Mouse (Mus musculus): ENCODE results near the gene Phldb1. TPM values are rescaled to one million over a fixed set of nuclear protein-coding genes. Genes with fewer than 3 reads are reported as not detected.

Phldb1 gene
- polyA plus RNA-seq, 1 experiment from 2014 or later: 26.4 TPM

GRCm38 (mm10) chr9:44713574-44713973, 21.4 kb downstream of the Phldb1 start:
- Histone ChIP-seq H3K9me3 (ENCODE audit: control insufficient read depth, low read length) (no peaks in the 10 kb centered on the region), H3K4me2 (ENCODE audit: low read depth, low read length) (no peak overlapping the region), H3K27ac (ENCODE audit: low read length) (no peak overlapping the region), H3K9ac (ENCODE audit: low read length) (no peak overlapping the region), H3K4me3 (ENCODE audit: low read length) (no peak overlapping the region), H3K4me1 (replicated peaks; ENCODE audit: control insufficient read depth, insufficient read depth, low read length) (peaks cover 11% of the 10 kb centered on the region), H3K27me3 (ENCODE audit: control insufficient read depth, insufficient read depth, low read depth, low read length) (no peaks in the 10 kb centered on the region), H3K36me3 (ENCODE audit: control insufficient read depth, insufficient read depth, low read length) (peaks cover 18% of the 10 kb centered on the region)
- ATAC-seq (ENCODE audit: low read depth): no peak
- 63% methylated on average over 2 of the region's 2 CpGs for WGBS

GRCm38 (mm10) chr9:44713080-44713479, 21.9 kb downstream of the Phldb1 start:
- Histone ChIP-seq H3K4me1 (replicated peaks; ENCODE audit: control insufficient read depth, insufficient read depth, low read length) (peaks cover 14% of the 10 kb centered on the region), H3K4me2 (ENCODE audit: low read depth, low read length) (no peak overlapping the region), H3K9ac (ENCODE audit: low read length) (no peak overlapping the region), H3K27me3 (ENCODE audit: control insufficient read depth, insufficient read depth, low read depth, low read length) (no peaks in the 10 kb centered on the region), H3K36me3 (ENCODE audit: control insufficient read depth, insufficient read depth, low read length) (peaks cover 18% of the 10 kb centered on the region), H3K27ac (ENCODE audit: low read length) (no peak overlapping the region), H3K9me3 (ENCODE audit: control insufficient read depth, low read length) (no peaks in the 10 kb centered on the region), H3K4me3 (ENCODE audit: low read length) (no peak overlapping the region)
- 60% methylated on average over 6 of the region's 6 CpGs for WGBS
- ATAC-seq (ENCODE audit: low read depth): no peak

GRCm38 (mm10) chr9:44711602-44712001, 23.4 kb downstream of the Phldb1 start:
- WGBS: 72% methylated on average over 17 of the region's 17 CpGs

GRCm38 (mm10) chr9:44710213-44710612, 24.8 kb downstream of the Phldb1 start:
- Histone ChIP-seq H3K4me2 (ENCODE audit: low read depth, low read length) (no peak overlapping the region), H3K27ac (ENCODE audit: low read length) (no peak overlapping the region), H3K4me1 (replicated peaks; ENCODE audit: control insufficient read depth, insufficient read depth, low read length) (peaks cover 19% of the 10 kb centered on the region), H3K27me3 (ENCODE audit: control insufficient read depth, insufficient read depth, low read depth, low read length) (no peaks in the 10 kb centered on the region), H3K4me3 (ENCODE audit: low read length) (no peak overlapping the region), H3K36me3 (ENCODE audit: control insufficient read depth, insufficient read depth, low read length) (peaks cover 20% of the 10 kb centered on the region), H3K9me3 (ENCODE audit: control insufficient read depth, low read length) (no peaks in the 10 kb centered on the region), H3K9ac (ENCODE audit: low read length) (no peak overlapping the region)
- 69% methylated on average over 5 of the region's 5 CpGs for WGBS
- no peak for ATAC-seq (ENCODE audit: low read depth)

More at GRCm38 (mm10) chr9:44711602-44712001, 23.4 kb downstream of the Phldb1 start:
- H3K9me3 ChIP-seq (ENCODE audit: control insufficient read depth, low read length): no peaks in the 10 kb centered on the region
- no peak overlapping the region for H3K4me3 ChIP-seq (ENCODE audit: low read length)
- no peak overlapping the region for H3K9ac ChIP-seq (ENCODE audit: low read length)
- no peaks in the 10 kb centered on the region for H3K27me3 ChIP-seq (ENCODE audit: control insufficient read depth, insufficient read depth, low read depth, low read length)
- no peak overlapping the region for H3K27ac ChIP-seq (ENCODE audit: low read length)
- H3K4me2 ChIP-seq (ENCODE audit: low read depth, low read length): no peak overlapping the region
- H3K4me1 ChIP-seq (replicated peaks; ENCODE audit: control insufficient read depth, insufficient read depth, low read length): peaks cover 19% of the 10 kb centered on the region
- H3K36me3 ChIP-seq (ENCODE audit: control insufficient read depth, insufficient read depth, low read length): peaks cover 18% of the 10 kb centered on the region
- no peak for ATAC-seq (ENCODE audit: low read depth)

- H3K9me3 ChIP-seq (ENCODE audit: control insufficient read depth, low read length): no peaks in the 10 kb centered on the region
- no peaks in the 10 kb centered on the region for H3K27me3 ChIP-seq (ENCODE audit: control insufficient read depth, insufficient read depth, low read depth, low read length)
- peaks cover 19% of the 10 kb centered on the region for H3K36me3 ChIP-seq (ENCODE audit: control insufficient read depth, insufficient read depth, low read length)
- no peak overlapping the region for H3K4me3 ChIP-seq (ENCODE audit: low read length)
- no peak for ATAC-seq (ENCODE audit: low read depth)
- H3K4me1 ChIP-seq (replicated peaks; ENCODE audit: control insufficient read depth, insufficient read depth, low read length): peaks cover 19% of the 10 kb centered on the region
- H3K27ac ChIP-seq (ENCODE audit: low read length): no peak overlapping the region
- WGBS: 56% methylated on average over 2 of the region's 2 CpGs
- no peak overlapping the region for H3K9ac ChIP-seq (ENCODE audit: low read length)
- no peak overlapping the region for H3K4me2 ChIP-seq (ENCODE audit: low read depth, low read length)
These were observed 25.4 kb downstream of the Phldb1 start for GRCm38 (mm10) chr9:44709600-44709999.

GRCm38 (mm10) chr9:44708925-44709324, 26.1 kb downstream of the Phldb1 start:
- H3K4me2 ChIP-seq (ENCODE audit: low read depth, low read length): peak overlapping the region; percentile 85
- peaks cover 19% of the 10 kb centered on the region for H3K4me1 ChIP-seq (replicated peaks; ENCODE audit: control insufficient read depth, insufficient read depth, low read length)
- peak overlapping the region; percentile 58 for H3K4me3 ChIP-seq (ENCODE audit: low read length)
- peaks cover 20% of the 10 kb centered on the region for H3K36me3 ChIP-seq (ENCODE audit: control insufficient read depth, insufficient read depth, low read length)
- ATAC-seq (ENCODE audit: low read depth): peak; percentile 12
- peak overlapping the region; percentile 27; the same call in 1 of the 2 replicates for H3K27ac ChIP-seq (ENCODE audit: low read length)
- no peaks in the 10 kb centered on the region for H3K27me3 ChIP-seq (ENCODE audit: control insufficient read depth, insufficient read depth, low read depth, low read length)
- H3K9me3 ChIP-seq (ENCODE audit: control insufficient read depth, low read length): no peaks in the 10 kb centered on the region
- peak overlapping the region; percentile 68 for H3K9ac ChIP-seq (ENCODE audit: low read length)
- 33% methylated on average over 6 of the region's 6 CpGs for WGBS

- H3K4me1 ChIP-seq (replicated peaks; ENCODE audit: control insufficient read depth, insufficient read depth, low read length): peaks cover 19% of the 10 kb centered on the region
- peak overlapping the region; percentile 68 for H3K9ac ChIP-seq (ENCODE audit: low read length)
- peak; percentile 91 for ATAC-seq (ENCODE audit: low read depth)
- H3K27me3 ChIP-seq (ENCODE audit: control insufficient read depth, insufficient read depth, low read depth, low read length): no peaks in the 10 kb centered on the region
- no peaks in the 10 kb centered on the region for H3K9me3 ChIP-seq (ENCODE audit: control insufficient read depth, low read length)
- 6% methylated on average over 19 of the region's 24 CpGs for WGBS
- H3K27ac ChIP-seq (ENCODE audit: low read length): peak overlapping the region; percentile 47; the same call in 1 of the 2 replicates
- H3K36me3 ChIP-seq (ENCODE audit: control insufficient read depth, insufficient read depth, low read length): peaks cover 17% of the 10 kb centered on the region
- peak overlapping the region; percentile 85 for H3K4me2 ChIP-seq (ENCODE audit: low read depth, low read length)
- H3K4me3 ChIP-seq (ENCODE audit: low read length): peak overlapping the region; percentile 58
These were observed 26.6 kb downstream of the Phldb1 start for GRCm38 (mm10) chr9:44708429-44708765.

- peaks cover 17% of the 10 kb centered on the region for H3K36me3 ChIP-seq (ENCODE audit: control insufficient read depth, insufficient read depth, low read length)
- 0 out of 2 replicates have a peak, but pooled peaks have one; percentile 10 for ATAC-seq (ENCODE audit: low read depth)
These were observed 27.1 kb downstream of the Phldb1 start for GRCm38 (mm10) chr9:44707749-44708428.

GRCm38 (mm10) chr9:44699730-44700129, 35.3 kb downstream of the Phldb1 start:
- 73% methylated on average over 5 of the region's 5 CpGs for WGBS
- no peak overlapping the region for H3K27ac ChIP-seq (ENCODE audit: low read length)
- ATAC-seq (ENCODE audit: low read depth): no peak
- no peak overlapping the region for H3K9ac ChIP-seq (ENCODE audit: low read length)
- H3K4me1 ChIP-seq (replicated peaks; ENCODE audit: control insufficient read depth, insufficient read depth, low read length): no peaks in the 10 kb centered on the region
- no peaks in the 10 kb centered on the region for H3K27me3 ChIP-seq (ENCODE audit: control insufficient read depth, insufficient read depth, low read depth, low read length)
- H3K4me2 ChIP-seq (ENCODE audit: low read depth, low read length): no peak overlapping the region
- H3K4me3 ChIP-seq (ENCODE audit: low read length): no peak overlapping the region
- H3K9me3 ChIP-seq (ENCODE audit: control insufficient read depth, low read length): no peaks in the 10 kb centered on the region
- H3K36me3 ChIP-seq (ENCODE audit: control insufficient read depth, insufficient read depth, low read length): peaks cover 32% of the 10 kb centered on the region

More at GRCm38 (mm10) chr9:44707749-44708428, 27.1 kb downstream of the Phldb1 start:
- peak overlapping the region; percentile 85 for H3K4me2 ChIP-seq (ENCODE audit: low read depth, low read length)
- 0 out of 2 replicates have a peak overlapping the region, but pooled peaks have one; percentile 47 for H3K27ac ChIP-seq (ENCODE audit: low read length)
- peaks cover 15% of the 10 kb centered on the region for H3K4me1 ChIP-seq (replicated peaks; ENCODE audit: control insufficient read depth, insufficient read depth, low read length)
- H3K4me3 ChIP-seq (ENCODE audit: low read length): peak overlapping the region; percentile 58
- peak overlapping the region; percentile 68 for H3K9ac ChIP-seq (ENCODE audit: low read length)
- 23% methylated on average over 28 of the region's 28 CpGs for WGBS
- H3K9me3 ChIP-seq (ENCODE audit: control insufficient read depth, low read length): no peaks in the 10 kb centered on the region
- H3K27me3 ChIP-seq (ENCODE audit: control insufficient read depth, insufficient read depth, low read depth, low read length): no peaks in the 10 kb centered on the region

All from lung, embryonic 16.5 days (tissue).